Mouse (Mus musculus): ENCODE results near the gene Slc2a3.
"Not testable (repeated sequence)": the region's sequence is repeated elsewhere in the genome, so short reads cannot be mapped to it uniquely, and the experiment has no call there.

Gene Slc2a3

GRCm38 (mm10) chr6:122804418-122804817, 3.0 kb upstream of the Slc2a3 start:
- peak; percentile 81 to 90 for DNase-seq

GRCm38 (mm10) chr6:122801801-122802514, 518 bp upstream of the Slc2a3 start:
- peak; percentile 53 to 61 for DNase-seq

GRCm38 (mm10) chr6:122800640-122801300, 670 bp downstream of the Slc2a3 start:
- DNase-seq = no peak

GRCm38 (mm10) chr6:122795254-122795935, 6.0 kb downstream of the Slc2a3 start:
- no peak for DNase-seq

DNA sequence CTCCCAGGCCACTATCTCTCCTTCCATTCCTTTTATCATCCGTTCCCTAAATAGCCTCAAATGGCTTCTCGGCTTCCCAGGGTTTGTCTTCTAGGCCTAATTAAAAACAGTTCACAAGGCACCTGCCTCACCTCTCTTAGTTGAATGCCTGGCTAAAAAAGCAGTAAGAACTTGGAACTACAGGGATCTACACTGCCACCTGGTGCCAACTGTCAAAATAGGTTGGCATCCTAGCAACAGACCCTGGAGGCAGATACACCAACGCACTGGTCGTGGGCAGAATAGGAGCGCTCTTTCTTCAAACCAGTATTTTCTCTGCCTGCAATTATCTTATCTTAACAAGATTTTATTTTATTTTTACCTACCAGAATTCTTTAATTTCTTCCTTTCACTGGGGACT, 15.2 kb downstream of the Slc2a3 start:
- peak; percentile 81 to 90 for DNase-seq

DNA sequence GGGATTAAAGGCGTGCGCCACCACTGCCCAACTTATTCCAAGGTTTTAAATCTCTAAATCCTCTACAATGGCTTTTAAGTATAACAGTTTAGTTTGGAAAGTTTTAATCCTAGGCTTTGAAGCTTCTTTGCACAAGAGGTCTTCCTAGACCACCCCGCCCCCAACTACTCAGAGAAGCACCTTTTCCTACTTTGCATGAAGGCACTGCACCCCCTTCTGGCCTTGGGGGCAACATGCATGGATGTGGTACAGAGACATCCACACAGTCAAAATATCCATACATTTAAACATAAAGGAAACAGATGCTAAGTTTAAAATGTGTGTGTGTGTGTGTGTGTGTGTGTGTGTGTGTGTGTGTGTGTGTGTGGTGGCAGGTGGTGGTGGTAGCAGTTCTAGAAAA, 16.6 kb downstream of the Slc2a3 start:
- DNase-seq = peak; percentile 49 to 62

- peak; percentile 42 to 50 for DNase-seq
These were observed 19.3 kb downstream of the Slc2a3 start for GRCm38 (mm10) chr6:122782164-122782563.

DNA sequence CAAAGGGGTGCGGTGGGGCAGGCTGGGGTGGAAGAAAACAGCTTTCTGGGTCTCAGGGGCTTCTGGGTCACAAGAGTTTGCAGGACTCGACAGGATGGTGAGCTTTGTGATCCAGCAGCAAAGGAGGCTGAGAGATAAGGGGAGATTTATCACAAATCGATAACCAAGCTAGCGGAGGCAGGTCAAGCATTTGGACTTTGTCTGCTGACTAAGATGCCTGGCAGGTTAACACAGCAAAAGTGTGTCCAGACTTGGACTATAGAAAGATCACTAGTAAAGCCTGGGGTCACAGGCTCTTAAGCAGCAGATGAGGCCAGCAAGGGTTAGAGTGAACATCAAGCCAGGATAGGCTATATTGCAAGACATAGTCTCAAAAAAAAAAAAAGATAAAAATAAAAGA, 20.3 kb downstream of the Slc2a3 start:
- DNase-seq = no peak

DNA sequence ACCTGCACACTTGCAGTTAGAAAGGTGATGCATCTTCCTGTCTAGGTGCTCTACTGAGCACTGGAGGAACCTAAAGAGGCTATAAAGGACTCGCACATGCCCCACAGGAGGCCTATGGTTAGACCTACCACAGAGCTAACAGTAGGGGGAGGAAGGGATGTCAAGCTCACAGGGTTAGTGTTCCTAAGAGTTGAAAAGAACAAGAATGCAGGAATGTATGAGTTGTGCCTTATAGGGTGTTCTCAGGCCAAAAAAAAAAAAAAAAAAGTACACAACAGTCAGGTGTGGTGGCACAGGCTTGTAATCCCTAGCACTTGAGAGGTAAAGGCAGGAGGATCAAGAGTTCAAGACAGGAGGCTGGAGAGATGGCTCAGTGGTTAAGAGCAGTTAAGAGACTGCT, 21.5 kb downstream of the Slc2a3 start:
- no peak for DNase-seq

- DNase-seq = no peak
These were observed 25.4 kb downstream of the Slc2a3 start for GRCm38 (mm10) chr6:122776040-122776439.

- no peak for DNase-seq
These were observed 27.1 kb downstream of the Slc2a3 start for GRCm38 (mm10) chr6:122774345-122774744.

- DNase-seq = no peak
These were observed 28.7 kb downstream of the Slc2a3 start for GRCm38 (mm10) chr6:122772701-122773100.

DNA sequence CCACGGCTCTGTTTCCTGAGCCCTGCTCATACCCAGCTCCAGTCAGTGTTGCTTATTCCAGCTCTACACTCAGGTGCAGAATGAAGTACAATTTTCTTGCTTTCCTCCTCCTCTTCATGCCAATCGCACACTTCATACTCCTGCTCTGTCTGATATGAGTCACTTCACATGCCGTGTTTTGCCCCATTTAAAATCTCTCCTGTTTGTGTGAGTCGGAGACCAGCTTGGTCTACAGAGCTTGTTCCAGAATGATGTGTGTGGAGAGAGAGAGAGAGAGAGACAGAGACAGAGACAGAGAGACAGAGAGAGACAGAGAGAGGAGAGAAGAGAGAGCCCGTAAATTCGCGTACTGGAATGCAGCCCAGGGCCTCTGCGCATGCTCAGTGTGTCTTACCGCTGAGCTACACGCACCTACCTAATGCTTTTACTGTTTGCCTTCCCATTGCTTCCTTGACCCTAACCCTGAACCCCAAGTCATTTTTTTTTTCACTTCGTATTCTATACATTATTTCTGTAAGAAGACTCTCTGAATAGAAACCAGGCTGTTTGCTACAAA, 30.6 kb downstream of the Slc2a3 start:
- peak in 1 of 2 experiments; percentile 44 for DNase-seq

- DNase-seq = no peak
These were observed 31.4 kb downstream of the Slc2a3 start for GRCm38 (mm10) chr6:122769771-122770759.

DNA sequence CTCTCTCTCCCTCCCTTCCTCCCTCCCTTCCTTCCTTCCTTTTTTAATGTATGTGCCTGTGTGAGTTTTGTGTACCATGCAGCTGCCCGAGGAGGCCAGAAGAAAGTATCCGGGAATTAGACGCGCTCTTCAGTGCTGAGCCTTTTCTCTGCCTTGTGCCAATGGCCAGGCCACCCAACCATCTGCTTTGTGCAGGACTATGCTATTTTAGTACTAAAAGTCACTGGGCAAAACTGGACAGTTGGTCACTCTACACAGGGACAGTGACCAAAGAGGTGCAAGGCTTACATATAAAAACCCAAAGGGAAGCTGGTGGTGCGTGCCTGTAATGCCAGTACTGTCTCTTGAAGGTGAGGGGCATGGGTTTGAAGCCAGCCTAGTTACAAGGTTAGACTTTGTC, 33.2 kb downstream of the Slc2a3 start:
- peak; percentile 67 to 71 for DNase-seq

- DNase-seq = not testable (repeated sequence)
These were observed 34.4 kb downstream of the Slc2a3 start for GRCm38 (mm10) chr6:122767012-122767411.

DNA sequence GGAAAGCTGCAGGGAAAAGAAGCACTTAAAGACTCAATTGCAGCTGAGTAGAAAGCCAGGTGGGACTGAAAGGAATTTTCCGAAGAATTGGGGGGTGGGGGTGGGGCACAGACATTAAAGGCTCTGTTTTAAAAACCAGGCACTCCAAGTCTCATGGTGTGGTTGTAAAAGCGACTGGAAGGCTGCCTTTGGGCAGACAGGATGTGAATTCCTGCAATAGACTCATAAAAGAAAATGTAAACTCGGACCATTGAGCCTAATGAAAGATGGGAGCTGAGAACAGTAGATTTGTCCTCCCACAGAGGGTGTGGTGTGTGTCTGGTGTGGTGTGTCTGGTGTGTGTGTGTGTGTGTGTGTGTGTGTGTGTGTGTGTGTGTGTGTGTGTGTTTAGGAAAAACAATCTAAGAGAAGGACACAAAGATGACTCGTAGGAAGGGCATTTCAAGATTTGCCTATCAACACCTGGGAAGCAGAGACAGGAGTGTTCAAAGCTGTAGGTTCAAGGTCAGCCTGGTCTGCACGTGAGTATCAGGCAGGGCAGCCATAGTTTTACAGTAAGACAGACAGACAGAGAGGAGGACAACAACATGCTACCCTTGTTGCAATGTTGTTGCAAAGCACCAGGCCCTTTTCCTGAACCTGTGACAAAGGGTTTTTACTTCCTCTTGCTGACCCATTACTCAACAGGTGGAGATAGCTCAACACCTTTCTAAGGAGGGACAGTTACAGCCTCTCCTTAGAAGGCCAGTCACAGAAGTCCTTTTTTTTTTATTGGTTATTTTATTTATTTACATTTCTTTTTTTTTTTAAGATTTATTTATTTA, 35.1 kb downstream of the Slc2a3 start:
- no peak for DNase-seq

DNA sequence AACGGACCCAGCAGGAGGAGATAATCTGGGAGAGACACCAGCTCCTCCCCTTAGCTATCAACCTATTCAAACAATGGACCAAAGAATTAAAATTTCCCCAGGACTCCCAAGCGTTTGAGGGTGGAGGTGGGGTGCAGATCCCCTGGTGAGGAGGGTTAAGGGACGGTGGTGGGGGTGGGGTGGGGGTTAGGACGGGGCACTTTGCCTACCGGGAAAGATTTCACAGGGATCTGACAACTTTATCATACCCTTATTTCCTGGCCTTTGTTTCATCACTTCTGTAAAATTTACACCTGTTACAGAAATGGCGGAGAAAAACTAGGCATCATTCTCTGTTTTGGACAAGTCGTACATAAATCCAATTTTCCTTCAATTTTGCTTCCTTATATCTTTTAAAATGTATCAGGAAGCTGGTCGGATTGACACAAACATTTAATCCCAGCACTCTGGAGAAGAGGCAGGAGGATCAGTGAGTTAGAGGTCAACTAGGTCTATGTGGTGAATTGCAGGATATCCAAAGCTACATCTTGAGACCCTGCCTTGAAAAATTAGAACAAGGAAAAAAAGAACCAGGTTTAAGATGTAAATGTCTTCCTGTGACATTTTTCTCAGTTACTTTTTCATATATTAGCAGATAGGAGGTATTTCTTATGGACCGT, 36.0 kb downstream of the Slc2a3 start:
- DNase-seq = no peak

- DNase-seq = peak; percentile 80 to 83
These were observed 36.8 kb downstream of the Slc2a3 start for GRCm38 (mm10) chr6:122764446-122765297.
